Mouse (Mus musculus) common myeloid progenitor, adult 5-6 weeks (primary cell): ENCODE data around the gene Rpl26. TPM values are rescaled to one million over a fixed set of nuclear protein-coding genes. Genes with fewer than 3 reads are reported as not detected.

Source experiments
- ATAC-seq: replicated peaks from 2 replicates; pipeline ENCODE4 v1.8.0; 2016; ENCODE audit warnings: low read depth, mild to moderate bottlenecking, moderate TSS enrichment, inconsistent platforms; ENCODE audit not compliant: poor library complexity, severe bottlenecking
- total RNA-seq: library from RNA; stranded (forward); fragments of 200-1000, 187-1606 nt; gene quantifications from 2 replicates; pipeline ENCODE4 v1.2.3, GENCODE M21; 2017

The Rpl26 gene
- 5,501 and 6,055 TPM in 2 replicates for total RNA-seq

- ATAC-seq, result peak; percentile 90
These were observed at the start of gene Rpl26 for GRCm38 (mm10) chr11:68901351-68902046. Gene Rpl26, plus strand, starts transcription at chr11:68901583.

- ATAC-seq, result no peak
These were observed 49.5 kb upstream of the Rpl26 start for GRCm38 (mm10) chr11:68851644-68852485.

GRCm38 (mm10) chr11:68852486-68852901 lies 48.9 kb upstream of the Rpl26 start:
- ATAC-seq, result peak; percentile 15

GRCm38 (mm10) chr11:68852932-68853409 lies 48.4 kb upstream of the Rpl26 start:
- ATAC-seq, result peak; percentile 83

- peak; percentile 59 for ATAC-seq
These were observed 47.6 kb upstream of the Rpl26 start for GRCm38 (mm10) chr11:68853611-68854401.

GRCm38 (mm10) chr11:68854621-68855020 lies 46.8 kb upstream of the Rpl26 start:
- no peak for ATAC-seq

- no peak for ATAC-seq
These were observed 44.1 kb upstream of the Rpl26 start for GRCm38 (mm10) chr11:68857329-68857728.

GRCm38 (mm10) chr11:68859943-68860593 lies 41.3 kb upstream of the Rpl26 start:
- no peak for ATAC-seq

- ATAC-seq, result no peak
These were observed 39.1 kb upstream of the Rpl26 start for GRCm38 (mm10) chr11:68862260-68862659.

- peak; percentile 81 for ATAC-seq
These were observed 37.7 kb upstream of the Rpl26 start for GRCm38 (mm10) chr11:68863631-68864091.

GRCm38 (mm10) chr11:68864544-68865189 lies 36.7 kb upstream of the Rpl26 start:
- ATAC-seq, result peak; percentile 61

- no peak for ATAC-seq
These were observed 30.1 kb upstream of the Rpl26 start for GRCm38 (mm10) chr11:68871277-68871676.

GRCm38 (mm10) chr11:68871748-68872147 lies 29.6 kb upstream of the Rpl26 start, which contains the start of gene Ndel1:
Gene Ndel1, minus strand, starts transcription at chr11:68871858.
- peak; percentile 90 for ATAC-seq

GRCm38 (mm10) chr11:68874841-68875240 lies 26.5 kb upstream of the Rpl26 start:
- ATAC-seq, result peak; percentile 60

GRCm38 (mm10) chr11:68878811-68879210 lies 22.6 kb upstream of the Rpl26 start:
- no peak for ATAC-seq

GRCm38 (mm10) chr11:68882107-68882506 lies 19.3 kb upstream of the Rpl26 start:
- no peak for ATAC-seq

GRCm38 (mm10) chr11:68883843-68884242 lies 17.5 kb upstream of the Rpl26 start:
- no peak for ATAC-seq

GRCm38 (mm10) chr11:68884368-68884767 lies 17.0 kb upstream of the Rpl26 start:
- ATAC-seq, result no peak

- no peak for ATAC-seq
These were observed 15.3 kb upstream of the Rpl26 start for GRCm38 (mm10) chr11:68886091-68886490.
